Mouse (Mus musculus) cerebellum, adult 2 months (tissue): ENCODE measurements around the gene Nectin1.

ENCODE experiments used
- CTCF ChIP-seq: fragments of 200-500 bp; IDR thresholded peaks from 2 replicates; pipeline ENCODE4 v1.5.1; 2011; ENCODE audit warnings: low read depth, mild to moderate bottlenecking, control low read depth, low read length, moderate library complexity, borderline replicate concordance; ENCODE audit not compliant: insufficient read depth
- POLR2A ChIP-seq: fragments of 200-500 bp; IDR thresholded peaks from 2 replicates; pipeline ENCODE4 v1.6.1; 2011; ENCODE audit warnings: low read length, control low read depth, borderline replicate concordance; ENCODE audit not compliant: insufficient read depth

GRCm38 (mm10) chr9:43768779-43769178, 25.0 kb downstream of the Nectin1 start:
- TF ChIP-seq CTCF (no peak), POLR2A (no peak)
